Mouse (Mus musculus) cerebellum, adult 8-10 months (tissue): ENCODE data around the gene Mrln.

Experiments used
- DNase-seq: peaks from one replicate; pipeline ENCODE4 v3.0.0; 2022

The Mrln gene

GRCm38 (mm10) chr10:70204505-70205399 is at the start of gene Mrln:
Mrln (plus strand) TSS chr10:70204664.
- peak; percentile 76 for DNase-seq

- DNase-seq: peak; percentile 37
Measured at GRCm38 (mm10) chr10:70156431-70157165, 47.9 kb upstream of the Mrln start.

GRCm38 (mm10) chr10:70159651-70160320 is 44.7 kb upstream of the Mrln start:
- DNase-seq: peak; percentile 39

GRCm38 (mm10) chr10:70160811-70161210 is 43.7 kb upstream of the Mrln start:
- DNase-seq: no peak

- DNase-seq: no peak
Measured at GRCm38 (mm10) chr10:70161504-70161903, 43.0 kb upstream of the Mrln start.

- peak; percentile 51 for DNase-seq
Measured at GRCm38 (mm10) chr10:70163681-70164080, 40.8 kb upstream of the Mrln start.

- peak; percentile 58 for DNase-seq
Measured at GRCm38 (mm10) chr10:70165877-70166276, 38.6 kb upstream of the Mrln start.

GRCm38 (mm10) chr10:70166427-70166826 is 38.0 kb upstream of the Mrln start:
- DNase-seq: no peak

- DNase-seq: no peak
Measured at GRCm38 (mm10) chr10:70167625-70168024, 36.8 kb upstream of the Mrln start.

- no peak for DNase-seq
Measured at GRCm38 (mm10) chr10:70168396-70168795, 36.1 kb upstream of the Mrln start.

GRCm38 (mm10) chr10:70169044-70169443 is 35.4 kb upstream of the Mrln start:
- no peak for DNase-seq

- peak; percentile 68 for DNase-seq
Measured at GRCm38 (mm10) chr10:70173314-70173713, 31.1 kb upstream of the Mrln start.

GRCm38 (mm10) chr10:70174494-70175190 is 29.8 kb upstream of the Mrln start:
- no peak for DNase-seq

- no peak for DNase-seq
Measured at GRCm38 (mm10) chr10:70180727-70181126, 23.7 kb upstream of the Mrln start.

GRCm38 (mm10) chr10:70181279-70181972 is 23.0 kb upstream of the Mrln start:
- DNase-seq: no peak

- DNase-seq: no peak
Measured at GRCm38 (mm10) chr10:70183210-70184080, 21.0 kb upstream of the Mrln start.

- no peak for DNase-seq
Measured at GRCm38 (mm10) chr10:70186136-70186535, 18.3 kb upstream of the Mrln start.

- DNase-seq: no peak
Measured at GRCm38 (mm10) chr10:70186586-70186985, 17.9 kb upstream of the Mrln start.

- DNase-seq: no peak
Measured at GRCm38 (mm10) chr10:70189864-70190263, 14.6 kb upstream of the Mrln start.

GRCm38 (mm10) chr10:70194283-70194682 is 10.2 kb upstream of the Mrln start:
- DNase-seq: no peak

GRCm38 (mm10) chr10:70195279-70195678 is 9.2 kb upstream of the Mrln start:
- no peak for DNase-seq
